Mouse (Mus musculus): ENCODE measurements around the gene Atp8b4.

- TF ChIP-seq POLR2A (IDR thresholded peaks at IDR 0.05; ENCODE audit: low read depth, low read length) = no peak
- no peak for TF ChIP-seq CTCF (conservative IDR thresholded peaks at IDR 0.05; ENCODE audit: insufficient read depth, insufficient read length, low read depth, low read length)
These were observed 198.1 kb downstream of the Atp8b4 start for GRCm38 (mm10) chr2:126302381-126302780.

Data from kidney, adult 2 months (tissue).